Mouse (Mus musculus) liver, adult 10 weeks (tissue): ENCODE measurements around the gene Kcnk3. TPM values are rescaled to one million over a fixed set of nuclear protein-coding genes. Genes with fewer than 3 reads are reported as not detected.

Experiments used
- polyA plus RNA-seq: library from polyadenylated mRNA; stranded (reverse); fragments of 350-450 nt; fragmentation: Illumina TruSeq; extraction: RNeasy Lipid Tissue Mini Kit (QIAGEN cat#74804); gene quantifications from one replicate; pipeline ENCODE4 v1.2.3, GENCODE M21; 2014; ENCODE audit warnings: low read depth, low replicate concordance

Kcnk3 gene
- not detected for polyA plus RNA-seq

GRCm38 (mm10) chr5:30587681-30588300 lies at the start of gene Kcnk3:
Gene Kcnk3, plus strand, starts transcription at chr5:30588170.

GRCm38 (mm10) chr5:30545698-30546097 lies 42.3 kb upstream of the Kcnk3 start, which contains the start of gene Cib4:
Gene Cib4, minus strand, starts transcription at chr5:30545836.

GRCm38 (mm10) chr5:30647815-30648560 lies 60.0 kb downstream of the Kcnk3 start, which contains the start of gene Slc35f6:
Gene Slc35f6, plus strand, starts transcription at chr5:30647933.

GRCm38 (mm10) chr5:30666391-30667195 lies 78.6 kb downstream of the Kcnk3 start, which contains the start of gene Cenpa:
Gene Cenpa, plus strand, starts transcription at chr5:30666777.

Other genes with a start within 250 kb of the Kcnk3 start
- gene Otof, start 126.2 kb upstream of the Kcnk3 start, polyA plus RNA-seq = not detected
- not detected for gene 1700001C02Rik, start 122.1 kb upstream of the Kcnk3 start, polyA plus RNA-seq
- not detected for gene Cib4, start 42.3 kb upstream of the Kcnk3 start, polyA plus RNA-seq
- gene Slc35f6, start 59.8 kb downstream of the Kcnk3 start, polyA plus RNA-seq = 5.6 TPM
- gene Cenpa, start 78.6 kb downstream of the Kcnk3 start, polyA plus RNA-seq = 3.2 TPM
- not detected for gene Dpysl5, start 123.4 kb downstream of the Kcnk3 start, polyA plus RNA-seq
- gene Mapre3, start 226.5 kb downstream of the Kcnk3 start, polyA plus RNA-seq = 15.2 TPM